Mouse (Mus musculus) CD8-positive naive resting alpha-beta T cell, adult 2 months (primary cell): Measurements from ENCODE around the gene Gm44.
"Not testable (repeated sequence)": the region's sequence is repeated elsewhere in the genome, so short reads cannot be mapped to it uniquely, and the experiment has no call there.

Experiments
- DNase-seq, 2 experiments: peaks; one replicate each; pipeline ENCODE4 v3.0.0; 2022; ENCODE audit warnings: low read depth in 2 of 2, low spot score in 2 of 2

Gm44 gene

DNA sequence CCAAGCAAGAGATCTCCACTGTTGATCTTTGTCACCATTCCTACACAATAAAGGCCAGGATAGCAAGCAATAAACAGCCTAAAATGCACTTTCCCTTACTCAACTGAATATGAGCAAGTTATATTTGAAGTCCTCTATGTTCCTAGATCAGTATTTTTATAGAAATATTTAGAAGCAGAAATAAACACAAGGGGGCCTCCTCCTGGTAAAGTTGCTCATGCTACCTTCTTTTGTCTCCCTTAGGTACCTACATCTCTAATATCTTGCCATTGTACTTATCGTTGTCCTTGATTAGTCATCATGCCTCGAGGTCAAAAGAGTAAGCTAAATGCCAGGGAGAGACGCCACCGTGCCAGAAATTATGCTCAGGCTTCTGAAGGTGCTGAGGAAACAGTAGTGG lies at the start of gene Gm44:
Gene Gm44 (plus strand): TSS at position 301 of the 400 bp plus-strand sequence.
- DNase-seq = no peak

DNA sequence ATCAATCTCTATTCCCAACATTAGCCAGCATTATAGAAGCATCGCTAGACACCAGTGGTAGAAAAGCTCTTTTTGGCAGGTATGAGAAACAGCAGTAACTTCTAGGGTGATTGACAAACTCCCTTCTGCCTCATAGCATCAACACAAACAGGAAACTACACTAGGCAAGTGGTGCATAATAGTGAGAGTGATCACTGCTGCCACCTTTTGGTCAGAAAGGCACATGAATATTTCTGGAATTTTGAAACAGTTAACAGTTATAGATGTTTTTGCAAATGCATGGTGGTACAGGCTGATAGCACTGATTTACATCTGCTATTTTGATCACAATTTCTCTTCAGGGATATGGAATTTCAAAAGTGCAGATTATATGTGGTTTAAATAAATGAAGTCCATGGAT lies 36.0 kb downstream of the Gm44 start:
- DNase-seq = no peak

DNA sequence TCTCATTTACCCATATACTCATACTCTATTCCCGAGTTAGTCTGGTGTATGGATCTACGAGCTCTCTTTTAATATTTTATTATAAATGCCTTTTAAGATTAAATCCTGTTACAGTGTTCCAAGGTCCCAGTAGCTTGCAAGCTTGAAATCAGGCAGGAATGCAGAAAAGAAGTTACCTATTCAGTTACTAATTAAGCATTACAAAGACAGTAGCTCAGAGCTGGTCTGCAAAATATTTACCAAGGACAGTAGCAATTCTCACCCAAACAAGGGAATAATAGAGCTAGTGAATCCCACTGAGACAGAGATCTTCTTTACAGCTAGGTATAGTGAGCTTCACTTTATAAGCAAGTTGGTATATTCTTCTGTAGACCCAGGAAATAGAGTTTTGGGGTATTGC lies 46.3 kb downstream of the Gm44 start:
- not testable (repeated sequence) for DNase-seq
